Mouse (Mus musculus) left cerebral cortex, adult 18-20 months (tissue): Measurements from ENCODE around the gene Exoc4. TPM values are rescaled to one million over a fixed set of nuclear protein-coding genes. Genes with fewer than 3 reads are reported as not detected.

Experiments used
- DNase-seq, 2 experiments: peaks; one replicate each; pipeline ENCODE4 v3.0.0; 2021 to 2022; ENCODE audit warnings: low spot score in 2 of 2, mixed read lengths in 1 of 2
- total RNA-seq, 2 experiments: library from RNA; stranded (reverse); gene quantifications; 2 replicates each; pipeline ENCODE4 v1.2.3; 2021

Gene Exoc4
- total RNA-seq, 2 experiments from 2014 or later, result 71.3 to 76.3 TPM

DNA sequence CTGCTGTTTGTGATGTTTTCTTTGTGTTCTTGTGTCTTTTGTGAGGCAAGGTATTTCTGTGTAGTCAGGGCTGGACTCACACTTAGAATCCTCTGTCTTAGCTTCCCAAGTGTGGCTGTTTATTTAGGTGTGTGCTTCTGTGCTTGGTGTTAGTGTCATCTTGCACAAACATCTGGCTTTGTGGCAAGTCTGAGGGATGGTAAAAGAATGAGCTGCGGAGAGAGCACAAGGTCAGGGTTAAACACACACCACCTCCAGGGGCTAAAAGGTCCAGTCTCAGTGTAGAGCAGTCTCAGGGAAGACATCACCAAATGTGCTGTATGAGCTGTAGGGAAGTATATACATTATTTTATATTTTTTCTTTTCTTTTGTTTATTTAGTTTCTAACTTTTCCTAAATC, 57.1 kb downstream of the Exoc4 start:
- no peak for DNase-seq

- DNase-seq, result no peak
Observed at GRCm38 (mm10) chr6:33308646-33309045, 59.8 kb downstream of the Exoc4 start.

DNA sequence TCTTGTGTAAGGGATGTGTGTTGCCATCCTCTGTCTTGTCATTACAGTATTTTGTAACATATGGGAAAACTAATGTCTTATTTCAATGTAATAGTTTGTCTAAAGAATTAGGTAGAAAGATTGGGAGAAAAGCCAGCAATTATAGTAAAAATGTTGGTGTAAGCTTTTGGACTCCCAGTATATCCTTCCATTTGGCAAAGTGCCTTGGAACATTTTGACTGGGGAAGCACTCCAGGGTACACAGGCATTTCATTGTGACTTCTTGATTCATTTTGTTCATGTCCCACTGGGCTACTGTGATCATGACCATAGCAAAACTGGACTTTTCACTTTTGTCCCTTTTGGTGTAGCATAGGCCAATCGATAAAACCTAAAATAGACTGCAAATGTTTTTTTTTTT, 61.6 kb downstream of the Exoc4 start:
- DNase-seq, result no peak

- no peak for DNase-seq
Observed at GRCm38 (mm10) chr6:33322849-33323248, 74.0 kb downstream of the Exoc4 start.

DNA sequence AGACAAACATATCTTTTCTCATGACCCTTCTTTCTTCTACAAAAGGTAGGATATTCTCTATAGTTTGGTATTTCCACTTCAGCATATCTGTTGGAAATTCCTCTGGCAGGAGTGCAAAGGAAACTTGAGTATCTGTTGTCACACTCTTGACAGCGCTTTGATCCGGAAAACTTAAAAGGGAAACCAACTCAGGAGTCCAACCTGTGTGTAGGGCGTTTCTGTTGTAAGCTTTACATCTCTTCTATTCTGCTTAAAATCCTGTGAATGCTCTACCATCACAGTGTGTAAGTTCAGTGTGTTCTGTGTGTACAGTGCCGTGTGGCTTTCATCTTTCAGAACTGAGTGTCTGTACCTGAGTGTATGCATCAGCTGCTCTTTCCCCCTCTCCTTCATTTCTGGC, 74.5 kb downstream of the Exoc4 start:
- no peak for DNase-seq

DNA sequence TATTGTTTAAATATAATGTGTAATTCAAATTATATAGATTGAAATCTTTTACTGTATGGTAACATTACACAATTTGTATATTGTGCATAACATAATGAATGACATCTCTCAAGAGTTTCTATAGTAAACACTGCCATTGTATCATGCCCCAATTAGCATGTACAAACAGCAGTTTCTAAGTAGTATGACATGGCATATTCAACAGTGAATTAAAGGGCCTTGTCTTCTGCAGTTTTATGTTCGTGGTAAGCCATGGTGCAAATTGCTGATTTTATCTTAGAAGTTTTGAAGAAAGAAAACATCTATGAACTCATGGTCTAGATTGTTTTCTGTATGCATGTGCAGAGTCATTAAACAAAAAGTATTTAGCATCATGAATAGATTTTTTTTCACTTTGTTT, 79.4 kb downstream of the Exoc4 start:
- DNase-seq, result no peak

- DNase-seq, result no peak
Observed at GRCm38 (mm10) chr6:33347088-33347775, 98.3 kb downstream of the Exoc4 start.

DNA sequence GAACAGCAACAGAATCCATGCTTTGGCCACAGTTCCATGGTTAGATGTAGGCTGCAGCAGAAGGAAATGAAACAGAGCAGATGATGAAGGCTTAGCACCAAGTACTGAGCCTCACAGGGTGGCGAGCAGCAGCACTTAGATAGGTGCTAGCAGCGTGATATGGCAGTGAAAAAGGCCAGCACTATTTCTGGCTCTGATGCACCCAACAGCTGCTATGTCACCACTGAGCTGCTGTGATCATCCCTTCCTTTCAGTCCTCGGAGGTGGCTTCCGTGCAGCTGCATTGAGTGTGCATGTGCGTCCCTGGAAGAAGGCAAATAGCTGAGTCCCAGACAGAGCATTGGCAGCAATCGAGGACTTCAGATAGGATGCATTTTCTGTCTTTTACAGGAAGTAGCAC, 112.7 kb downstream of the Exoc4 start:
- DNase-seq, result peak; percentile 21 to 35

- no peak for DNase-seq
Observed at GRCm38 (mm10) chr6:33380517-33380916, 131.6 kb downstream of the Exoc4 start.

- no peak for DNase-seq
Observed at GRCm38 (mm10) chr6:33382176-33382575, 133.3 kb downstream of the Exoc4 start.

DNA sequence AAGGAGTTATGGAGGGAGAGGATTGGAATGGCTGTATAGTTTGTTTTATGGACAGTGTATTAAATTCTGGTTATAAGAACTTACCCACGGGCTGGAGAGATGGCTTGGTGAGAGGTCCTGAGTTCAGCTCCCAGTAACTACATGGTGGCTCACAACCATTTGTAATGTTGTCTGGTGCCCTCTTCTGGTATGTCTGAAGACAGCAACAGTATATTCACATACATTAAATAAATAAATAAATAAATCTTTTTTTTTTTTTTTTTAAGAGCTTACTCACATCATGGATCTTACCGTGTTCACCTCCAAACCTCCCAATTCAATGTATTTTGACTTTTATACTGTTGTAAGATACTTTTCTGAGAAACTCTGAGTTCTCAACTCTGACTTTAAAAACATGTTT, 143.1 kb downstream of the Exoc4 start:
- DNase-seq, result no peak

DNA sequence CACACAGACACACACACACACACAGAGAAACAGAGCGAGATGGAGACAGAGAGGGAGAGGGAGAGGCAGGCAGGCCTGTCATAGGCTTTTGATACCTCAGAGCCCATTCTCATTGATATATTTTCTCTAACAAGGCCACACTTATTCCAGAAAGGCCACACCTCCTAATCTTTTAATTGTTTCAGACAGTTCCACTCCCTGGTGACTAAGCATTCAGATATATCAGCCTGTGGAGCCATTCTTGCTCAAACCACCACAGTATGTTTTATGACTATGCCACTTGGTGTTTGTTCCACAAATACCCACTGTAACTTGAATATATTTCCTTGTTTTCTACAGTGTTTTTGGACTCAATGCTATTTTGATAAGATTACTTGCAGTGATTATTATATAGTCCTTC, 150.6 kb downstream of the Exoc4 start:
- no peak for DNase-seq

DNA sequence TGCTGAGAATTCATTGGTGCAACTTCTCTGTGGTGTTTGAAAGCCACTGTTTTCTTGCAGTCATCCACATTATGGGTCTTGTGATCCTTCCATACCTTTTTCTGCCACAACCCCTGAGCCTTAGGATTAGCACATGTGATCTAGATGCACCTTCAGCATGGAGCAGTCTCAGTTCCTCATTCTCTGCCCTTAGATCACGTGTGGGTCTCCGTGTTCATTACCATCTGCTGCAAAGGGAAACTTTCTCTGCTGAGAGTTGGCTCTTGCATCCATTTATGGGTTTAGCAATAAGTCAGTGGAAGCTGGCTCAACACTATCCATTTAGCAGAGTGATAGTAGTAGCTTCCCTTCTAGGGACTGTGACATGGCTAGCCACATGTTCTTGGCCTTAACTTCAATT, 152.3 kb downstream of the Exoc4 start:
- no peak for DNase-seq

DNA sequence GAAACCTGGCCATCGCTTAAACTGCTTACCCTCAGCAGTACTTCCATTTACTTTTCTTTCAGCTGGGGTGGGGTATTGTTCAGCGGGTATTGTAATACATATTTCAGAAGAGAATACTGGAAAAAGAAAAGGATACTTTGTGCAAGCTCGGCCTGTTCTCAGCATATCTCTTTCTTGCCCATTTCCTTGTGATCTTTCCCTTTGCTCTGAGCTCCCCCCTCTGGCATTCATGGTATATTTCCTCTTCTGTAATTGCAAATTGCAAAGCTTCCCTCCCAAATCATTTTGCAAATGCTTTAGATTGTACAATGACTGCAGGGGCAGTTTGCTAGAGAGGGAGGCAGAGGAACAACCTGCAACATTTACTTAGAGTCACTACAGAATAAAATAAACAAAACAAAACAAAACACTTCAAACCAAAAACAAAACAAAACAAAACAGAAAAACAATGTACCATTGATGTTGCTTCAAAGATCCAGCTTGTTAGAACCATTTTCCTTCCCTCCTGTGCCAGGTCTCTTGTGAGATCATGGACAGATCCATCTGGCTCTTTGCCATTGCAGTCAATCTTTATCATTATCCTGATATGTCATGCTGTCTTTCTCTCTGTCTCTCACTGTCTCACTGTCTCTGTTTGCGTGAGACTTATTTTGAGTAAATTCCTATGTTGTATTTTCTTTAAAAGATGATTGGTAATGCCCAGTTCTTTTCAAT, 156.8 kb downstream of the Exoc4 start:
- peak in 1 of 2 experiments; percentile 19 for DNase-seq

GRCm38 (mm10) chr6:33409586-33409985, 160.7 kb downstream of the Exoc4 start:
- DNase-seq, result no peak

GRCm38 (mm10) chr6:33425007-33425406, 176.1 kb downstream of the Exoc4 start:
- DNase-seq, result no peak

GRCm38 (mm10) chr6:33431207-33431787, 182.4 kb downstream of the Exoc4 start:
- no peak for DNase-seq

DNA sequence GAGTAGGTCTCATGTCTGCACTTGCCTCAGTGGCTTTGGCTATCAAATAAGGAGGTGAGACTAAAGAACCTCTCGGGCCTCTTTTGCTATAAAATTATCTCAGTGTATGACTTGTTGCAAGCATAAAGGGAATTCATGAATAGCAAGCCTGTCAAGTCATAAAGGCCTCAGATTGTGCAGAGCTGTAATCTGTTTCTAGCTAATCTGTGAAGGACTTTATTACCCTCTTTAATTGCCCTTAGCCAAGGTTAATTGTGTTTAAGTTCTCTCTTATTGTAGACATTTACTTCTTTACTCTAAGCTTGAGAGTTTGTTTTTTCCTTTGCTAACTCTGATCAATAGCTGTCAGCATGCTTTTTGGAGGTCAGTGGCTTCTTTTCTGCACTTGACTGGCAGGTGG, 191.6 kb downstream of the Exoc4 start:
- DNase-seq, result no peak

GRCm38 (mm10) chr6:33453810-33454209, 204.9 kb downstream of the Exoc4 start:
- no peak for DNase-seq

DNA sequence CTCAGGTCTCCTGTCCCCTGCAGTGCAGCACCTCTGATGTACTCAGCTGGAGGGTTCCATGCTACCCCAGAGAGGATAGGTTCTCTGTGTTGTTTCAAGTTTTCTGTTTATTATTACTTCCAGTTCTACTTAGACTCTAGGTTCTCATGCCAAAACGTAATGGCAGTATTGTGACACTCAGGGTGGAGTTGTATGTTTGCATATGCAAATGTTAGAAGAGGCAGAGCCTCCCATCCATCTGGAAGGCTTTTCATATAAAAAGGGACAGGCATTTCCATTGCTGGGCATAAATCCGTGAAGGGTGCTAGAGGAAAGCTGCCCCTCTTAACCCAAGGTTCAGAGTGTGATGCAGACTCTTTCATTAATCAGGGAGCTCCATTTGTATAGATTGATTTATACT, 205.5 kb downstream of the Exoc4 start:
- DNase-seq, result no peak

DNA sequence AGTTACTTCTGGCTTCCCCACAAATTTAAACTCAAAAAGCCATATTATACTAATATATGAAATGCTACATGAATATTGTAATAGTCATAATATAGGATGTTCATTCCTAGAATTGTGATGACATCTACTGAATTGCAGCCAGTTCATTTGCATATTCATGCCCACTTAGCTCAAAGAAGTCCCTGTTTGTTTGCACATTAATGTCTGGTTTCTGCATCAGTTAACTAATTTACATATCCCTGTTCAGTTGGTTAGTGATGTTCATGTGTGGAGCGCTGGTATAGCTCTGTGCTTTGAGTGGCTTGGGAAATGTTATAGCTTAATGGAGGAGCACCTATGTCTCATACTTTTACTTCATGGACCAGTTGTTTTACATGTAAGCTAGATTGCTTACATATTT, 206.4 kb downstream of the Exoc4 start:
- DNase-seq, result no peak

GRCm38 (mm10) chr6:33464862-33465261, 216.0 kb downstream of the Exoc4 start:
- DNase-seq, result no peak

DNA sequence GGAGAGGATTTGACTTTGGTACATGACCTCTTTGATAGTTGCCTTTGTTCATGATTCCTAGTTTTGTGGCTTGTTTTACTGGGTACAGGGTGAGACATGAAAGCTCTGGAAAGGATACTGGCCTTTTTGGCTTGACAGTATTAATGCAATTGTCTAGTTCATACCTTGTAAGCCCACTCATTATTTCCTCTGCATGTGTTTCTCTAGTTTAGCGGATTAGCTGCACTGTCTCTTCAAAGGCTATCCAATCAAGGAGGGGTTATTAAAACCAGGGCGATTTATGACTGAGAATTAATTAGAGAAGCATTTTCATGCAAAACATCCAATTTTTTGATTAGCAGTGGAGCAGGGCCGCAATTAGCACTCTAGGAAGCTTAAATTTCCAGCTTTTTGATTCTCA, 216.5 kb downstream of the Exoc4 start:
- DNase-seq, result no peak
